Mouse (Mus musculus) thymus, postnatal 4 days (tissue): ENCODE data around the gene Gm10974.

Experiments
- DNase-seq: peaks from one replicate; pipeline ENCODE4 v3.0.0; 2021

Gene Gm10974

DNA sequence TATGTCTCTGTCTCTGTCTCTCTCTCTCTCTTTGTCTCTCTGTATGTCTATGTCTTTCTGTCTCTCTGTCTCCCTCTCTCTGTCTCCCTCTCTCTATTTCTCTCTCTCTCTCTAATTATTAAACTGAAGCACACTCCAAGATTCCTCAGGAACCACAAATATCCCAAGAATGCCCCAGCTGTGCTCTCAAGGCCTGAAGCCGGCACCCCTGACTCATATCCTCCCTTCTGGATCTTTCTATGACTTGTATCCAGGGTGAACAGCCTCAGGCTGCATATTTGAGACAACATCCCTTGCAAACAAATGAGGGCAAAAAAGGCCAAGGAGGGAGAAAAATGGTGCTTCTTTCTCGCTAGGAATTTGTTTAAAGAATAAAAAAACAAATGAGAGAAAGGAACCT lies at the start of gene Gm10974:
Gene Gm10974, plus strand, starts transcription at position 2 of the 400 bp plus-strand sequence.
- DNase-seq, result no peak

DNA sequence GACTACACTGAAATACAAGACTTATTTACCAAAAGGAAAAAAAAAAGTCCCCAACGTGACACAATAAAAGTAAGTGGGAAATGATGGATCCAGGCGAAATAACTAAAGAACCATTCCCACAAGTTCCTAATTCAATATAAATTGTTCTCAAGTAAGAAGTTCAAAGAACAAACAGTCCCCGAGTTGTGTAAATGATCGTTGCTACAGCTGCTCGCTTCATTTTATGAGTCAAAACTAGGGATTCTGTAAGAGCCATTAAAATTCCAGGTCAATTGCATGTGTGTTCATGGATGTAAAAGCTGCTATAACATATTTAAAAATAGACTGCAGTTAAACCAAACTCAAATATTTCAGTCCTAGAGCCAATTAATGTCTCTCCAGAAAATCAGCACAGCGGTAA lies 47.6 kb upstream of the Gm10974 start:
- no peak for DNase-seq

DNA sequence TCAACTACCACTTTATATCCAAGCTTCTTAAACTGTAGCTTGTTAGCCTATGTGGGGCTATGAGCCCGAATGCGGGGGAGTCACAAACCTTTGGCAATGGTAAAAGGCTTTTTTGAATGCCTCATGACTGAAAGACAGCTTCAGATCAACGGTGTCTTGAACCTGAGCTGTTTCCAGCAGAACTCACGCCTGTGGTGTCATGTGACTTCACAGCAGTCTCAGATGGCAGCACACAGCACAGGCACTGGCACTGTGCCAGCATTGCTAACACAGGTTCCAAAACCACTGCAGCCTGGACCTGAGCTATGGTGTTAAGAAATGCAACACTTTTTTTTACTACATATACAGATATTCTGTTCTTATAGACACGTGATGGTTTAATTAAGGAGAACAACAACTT lies 44.7 kb upstream of the Gm10974 start:
- DNase-seq, result peak; percentile 23

DNA sequence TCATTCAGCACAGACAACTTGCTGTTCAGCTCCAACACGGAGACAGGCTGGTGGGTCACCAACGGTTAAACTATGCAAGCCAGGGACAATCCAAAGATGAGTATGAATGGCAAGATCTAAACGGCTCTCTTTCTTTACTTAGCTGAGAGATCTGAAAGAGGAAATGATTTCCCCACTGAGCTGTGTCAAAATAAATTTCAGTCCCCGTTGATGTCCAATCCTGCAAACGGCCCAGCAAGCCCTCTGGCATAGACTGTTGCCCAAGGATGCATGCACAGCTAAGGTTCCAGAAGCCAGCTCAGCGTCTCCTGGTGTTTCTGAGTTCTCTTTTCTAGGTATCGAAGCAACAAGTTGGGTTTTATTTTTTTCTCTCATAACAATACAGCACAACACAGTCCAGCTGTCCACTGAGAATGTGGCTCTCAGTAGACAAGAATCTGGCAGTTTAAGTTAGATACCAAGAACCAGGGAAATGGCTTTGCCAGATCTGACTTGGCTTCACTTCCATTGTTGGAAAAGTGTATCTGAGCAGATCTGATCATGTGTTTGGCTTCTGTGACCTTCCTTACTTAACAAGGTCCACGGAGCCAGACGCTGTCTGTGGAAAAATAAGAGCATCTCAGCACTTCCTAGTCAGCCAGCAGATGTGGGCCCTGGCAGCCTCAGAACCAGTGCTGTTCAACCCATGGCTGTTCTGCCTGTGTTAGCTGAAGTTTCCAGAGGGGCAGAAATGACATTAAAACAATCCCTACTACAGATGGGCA lies 42.3 kb upstream of the Gm10974 start:
- no peak for DNase-seq

DNA sequence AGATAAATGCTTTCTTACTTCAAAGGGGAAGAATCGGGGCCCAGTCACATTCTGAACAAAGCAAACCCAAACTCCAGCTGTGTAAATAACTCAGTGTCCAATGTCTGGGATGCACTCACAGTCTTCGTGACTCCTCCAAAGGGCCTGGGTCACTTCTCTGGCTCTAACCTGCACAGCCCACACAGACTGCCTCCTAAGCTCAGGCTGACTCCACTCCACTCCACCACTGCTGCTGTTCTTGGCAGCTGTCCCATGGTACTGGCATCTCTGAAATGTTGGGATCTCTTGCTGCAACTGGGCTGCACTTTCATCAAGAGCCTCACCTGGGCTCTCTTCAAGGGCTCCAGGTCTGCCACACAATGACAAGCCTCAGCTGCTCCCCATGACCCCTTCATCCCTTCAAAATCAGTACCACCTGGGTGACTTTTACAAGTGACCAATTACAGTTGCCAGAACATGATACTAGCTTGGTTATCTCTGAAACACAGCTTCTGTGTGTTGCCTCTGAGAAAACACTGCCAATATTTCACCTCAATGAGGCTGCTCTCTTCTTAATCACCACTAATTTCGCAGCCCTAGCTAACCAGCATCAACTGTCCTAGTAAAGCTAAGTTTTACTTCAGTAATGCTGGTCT lies 40.2 kb upstream of the Gm10974 start:
- DNase-seq, result no peak

DNA sequence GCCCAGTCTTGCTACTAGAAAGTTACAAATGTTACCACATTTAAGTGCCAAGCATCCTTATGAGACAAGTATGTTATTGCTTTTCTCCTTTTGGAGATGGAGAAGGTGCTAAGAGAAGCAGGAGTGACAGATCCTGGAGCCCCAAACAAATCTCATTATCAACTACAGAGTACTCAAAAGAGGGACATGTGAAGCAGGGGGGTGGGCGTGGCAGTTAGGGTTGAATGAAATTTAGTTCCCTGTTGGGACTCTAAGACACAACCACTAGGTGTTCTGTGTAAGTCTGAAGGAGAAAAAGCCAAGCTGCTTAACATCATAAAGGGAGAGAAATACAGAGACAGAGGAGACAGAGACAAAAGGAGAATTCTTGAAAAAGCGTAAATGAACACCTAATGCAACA lies 38.2 kb upstream of the Gm10974 start:
- no peak for DNase-seq

DNA sequence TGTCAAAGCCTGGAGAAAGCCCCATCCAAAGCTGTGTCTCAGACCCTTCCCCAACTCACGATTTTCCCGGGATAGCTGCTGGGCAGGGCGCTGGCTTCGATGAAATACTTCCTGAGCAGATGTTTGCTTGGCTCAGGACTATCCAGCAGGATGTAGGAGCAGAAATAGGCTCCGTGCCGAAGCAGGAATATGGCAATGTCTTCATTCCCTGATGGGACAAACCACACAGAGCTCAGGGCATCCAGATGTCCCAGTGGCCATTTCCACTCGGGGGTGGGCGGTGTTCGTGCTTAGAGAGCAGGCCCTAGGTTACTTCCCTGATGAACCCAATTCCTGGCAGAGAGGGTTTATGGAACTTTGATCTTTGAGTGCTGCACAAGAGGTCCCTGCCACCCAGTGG lies 35.1 kb upstream of the Gm10974 start:
- DNase-seq, result no peak

DNA sequence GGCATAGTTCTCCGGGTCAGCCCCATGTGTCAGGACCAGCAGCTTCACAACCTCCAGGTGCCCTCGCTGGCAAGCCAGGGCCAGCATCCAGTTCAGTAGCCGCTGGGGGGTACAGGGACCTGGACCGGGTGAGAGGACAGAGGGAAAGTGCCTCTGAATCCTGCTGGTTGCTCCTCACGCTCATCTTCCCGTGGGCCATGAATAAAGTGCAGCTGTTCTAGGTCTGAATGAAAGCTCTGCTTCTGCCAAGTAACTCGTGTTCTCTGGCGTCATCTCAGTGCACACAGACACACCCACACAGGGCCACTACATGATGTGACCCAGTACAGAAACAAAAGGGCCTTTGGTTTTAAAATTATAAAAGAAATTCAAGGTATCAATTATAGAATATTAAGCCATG lies 33.4 kb upstream of the Gm10974 start:
- no peak for DNase-seq

DNA sequence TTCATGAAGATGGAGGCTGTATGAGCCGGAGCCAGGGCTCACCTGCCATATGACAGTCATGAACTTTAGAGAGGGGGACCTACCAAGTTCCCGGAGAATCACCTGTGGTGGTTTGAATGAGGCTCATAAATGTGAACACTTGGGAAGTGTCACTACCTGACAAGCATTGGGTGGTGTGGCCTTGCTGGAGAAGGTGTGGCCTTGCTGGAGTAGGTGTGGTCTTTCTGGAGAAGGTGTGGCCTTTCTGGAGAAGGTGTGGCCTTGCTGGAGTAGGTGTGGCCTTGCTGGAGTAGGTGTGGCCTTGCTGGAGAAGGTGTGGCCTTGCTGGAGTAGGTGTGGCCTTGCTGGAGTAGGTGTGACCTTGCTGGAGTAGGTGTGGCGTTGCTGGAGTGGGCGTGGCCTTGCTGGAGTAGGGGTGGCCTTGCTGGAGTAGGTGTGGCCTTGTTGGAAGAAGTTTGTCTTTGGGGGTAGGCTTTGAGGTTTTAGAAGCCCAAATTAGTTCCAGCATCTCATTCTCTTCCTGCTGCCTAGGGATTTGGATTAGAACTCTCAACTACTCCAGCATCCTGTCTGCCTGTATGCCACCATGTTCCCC lies 31.7 kb upstream of the Gm10974 start:
- DNase-seq, result no peak

DNA sequence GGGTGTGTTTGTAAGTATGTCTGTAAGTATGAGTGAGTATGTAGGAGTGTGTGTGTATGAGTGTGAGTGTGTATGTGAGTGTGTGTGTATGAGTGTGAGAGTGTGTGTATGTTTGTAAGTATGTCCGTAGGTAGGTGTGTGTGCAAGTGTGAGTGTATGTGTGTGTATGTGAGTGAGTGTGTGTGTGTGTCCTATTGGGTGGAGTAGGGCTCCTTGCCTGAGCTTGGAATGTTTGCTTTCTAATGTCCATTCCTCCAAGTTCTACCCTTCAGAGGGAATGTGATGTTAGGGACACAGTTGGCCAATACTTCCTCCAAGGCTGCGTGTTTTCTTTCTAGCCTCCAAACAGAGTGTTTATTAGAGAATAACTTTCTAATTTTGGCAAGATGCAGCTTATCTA lies 28.8 kb upstream of the Gm10974 start:
- no peak for DNase-seq

DNA sequence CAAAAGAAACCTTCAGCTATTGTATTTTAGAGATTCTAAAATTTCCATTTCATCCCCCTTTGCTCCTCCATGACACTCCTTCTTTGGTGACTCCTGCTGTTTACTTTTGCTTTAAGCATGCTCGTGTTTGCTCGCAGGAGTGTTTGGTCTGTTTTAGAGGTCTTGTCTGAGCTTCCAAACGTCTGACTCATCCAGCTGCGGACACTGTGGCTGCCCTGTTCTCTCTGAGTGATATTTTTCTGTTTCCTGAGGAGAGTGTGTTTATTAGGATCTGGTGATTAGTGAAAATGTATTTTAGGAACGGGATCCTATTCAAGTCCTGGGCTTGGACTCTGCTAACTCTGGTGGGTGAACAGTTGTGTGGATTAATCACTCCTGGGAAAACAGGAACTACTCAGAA lies 26.1 kb upstream of the Gm10974 start:
- DNase-seq, result no peak

DNA sequence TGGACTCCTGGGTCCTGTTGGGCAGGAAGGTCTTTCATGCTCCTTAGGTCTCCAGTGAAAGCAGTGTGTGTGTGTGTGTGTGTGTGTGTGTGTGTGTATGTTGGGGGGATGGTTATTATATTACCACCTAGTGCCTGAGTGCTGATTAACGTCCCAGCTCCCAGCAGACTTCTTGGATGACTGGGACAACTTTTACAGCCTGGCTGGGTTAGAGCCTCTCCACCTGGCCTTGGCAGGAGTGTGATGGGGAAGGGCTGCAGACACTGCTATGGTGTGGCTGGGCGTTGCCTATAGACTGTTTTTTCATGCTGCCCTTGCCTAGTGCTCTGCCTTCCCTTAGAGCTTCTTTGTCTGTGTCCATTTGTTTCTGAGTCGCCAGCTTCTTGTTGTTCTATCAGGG lies 25.7 kb upstream of the Gm10974 start:
- DNase-seq, result no peak

DNA sequence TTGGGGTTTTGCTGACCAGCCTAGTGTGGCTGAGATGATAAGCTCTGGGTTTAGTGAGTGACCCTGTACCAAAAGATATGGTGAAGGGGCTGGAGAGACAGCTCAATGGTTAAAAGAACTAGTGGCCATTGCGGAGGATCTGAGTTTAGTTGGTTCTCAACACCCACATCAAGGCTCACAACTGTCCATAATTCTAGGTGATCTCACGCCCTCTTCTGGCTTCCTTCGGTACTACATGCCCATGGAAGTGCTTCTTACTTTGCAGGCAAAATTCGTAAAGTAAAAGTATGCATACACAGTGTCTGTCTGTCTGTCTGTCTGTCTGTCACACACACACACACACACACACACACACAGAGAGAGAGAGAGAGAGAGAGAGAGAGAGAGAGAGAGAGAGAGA lies 23.4 kb upstream of the Gm10974 start:
- peak; percentile 58 for DNase-seq

DNA sequence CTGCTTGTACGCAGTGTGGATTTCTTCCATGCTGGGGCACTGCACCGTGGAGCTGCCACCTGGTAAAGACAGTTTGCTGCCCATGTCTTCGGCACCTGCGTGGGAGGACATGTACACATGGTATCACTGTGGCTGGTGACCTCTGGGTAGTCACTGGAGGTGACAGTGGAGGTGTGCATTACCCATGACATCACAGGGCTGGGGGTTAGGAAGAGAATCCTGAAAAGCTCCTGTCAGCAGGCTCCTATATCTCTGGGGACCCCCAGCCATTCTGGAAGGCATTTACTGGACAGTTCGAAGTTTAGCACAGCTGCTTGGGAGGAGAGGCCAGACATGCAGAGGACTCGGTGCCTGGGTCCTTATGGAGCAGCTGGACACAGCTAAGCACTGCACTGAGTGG lies 22.9 kb upstream of the Gm10974 start:
- no peak for DNase-seq

DNA sequence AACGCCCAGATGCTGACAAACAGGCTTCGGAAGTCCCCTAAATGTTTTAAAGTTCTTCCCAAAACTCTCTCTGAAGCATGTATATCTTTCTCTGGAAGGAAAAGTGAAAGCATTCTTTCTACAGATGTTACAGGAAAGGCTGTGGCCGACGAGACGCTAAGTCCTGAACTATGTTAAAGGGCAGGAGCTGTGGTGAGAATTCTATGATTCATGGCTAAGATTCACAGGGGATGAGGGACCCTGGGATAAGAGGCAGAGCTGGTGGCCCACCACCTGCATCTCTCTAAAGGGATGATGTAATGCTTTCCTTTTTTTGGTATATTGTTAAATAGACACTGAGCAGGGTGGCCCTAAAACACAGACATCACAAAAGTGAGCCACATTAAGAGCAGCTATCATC lies 22.4 kb upstream of the Gm10974 start:
- DNase-seq, result no peak

DNA sequence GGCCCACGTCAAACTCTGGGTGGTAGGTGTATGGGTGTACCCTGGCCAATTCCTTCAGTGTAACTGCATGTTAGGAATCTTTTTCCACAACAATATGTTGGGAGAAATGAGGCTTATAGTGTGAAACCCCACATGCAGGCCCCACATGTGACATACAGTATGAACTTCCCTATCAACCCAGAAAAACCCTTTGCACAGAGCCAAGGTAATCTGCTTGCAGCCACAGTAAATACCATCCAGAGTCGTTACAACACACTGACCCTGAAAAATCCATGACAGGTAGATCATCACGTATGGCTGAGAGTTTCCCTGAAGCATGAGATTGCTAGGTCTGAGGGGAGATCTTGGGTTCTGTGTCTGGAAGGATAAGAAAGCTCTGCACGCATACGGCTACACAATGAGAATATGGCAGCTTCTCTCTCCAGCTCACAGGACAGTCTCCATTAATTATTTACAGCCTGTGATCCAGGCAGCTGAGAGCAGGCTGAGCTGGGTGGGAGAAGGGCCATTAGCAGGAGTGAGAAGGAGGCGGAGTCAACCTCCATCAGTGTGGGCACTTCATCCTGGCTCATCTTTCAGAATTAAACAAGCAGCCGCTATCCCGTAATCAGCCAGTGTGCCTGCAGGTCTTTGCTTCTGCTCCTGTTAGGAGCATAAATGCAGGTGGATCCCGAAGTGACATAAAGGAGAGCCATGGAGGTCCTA lies 18.6 kb upstream of the Gm10974 start:
- DNase-seq, result no peak

DNA sequence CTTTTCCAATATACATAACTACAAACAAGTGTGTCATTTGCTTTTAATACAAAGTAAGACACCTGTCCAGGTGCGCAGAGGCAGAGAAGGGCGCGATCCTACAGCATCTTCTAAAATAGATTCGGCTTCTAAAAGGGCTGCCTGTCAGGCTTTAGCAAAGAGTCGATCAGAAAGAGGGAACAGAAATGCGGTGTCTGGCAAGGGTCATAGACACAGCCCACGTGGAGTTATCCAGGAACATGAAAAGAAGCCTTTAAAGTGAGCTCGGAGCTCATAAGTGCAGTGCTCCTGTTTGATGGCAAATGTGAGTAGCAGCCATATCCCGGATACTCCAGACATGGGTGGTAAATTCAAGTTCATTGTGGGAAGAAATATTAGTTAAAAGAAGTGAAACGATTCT lies 17.1 kb upstream of the Gm10974 start:
- no peak for DNase-seq

DNA sequence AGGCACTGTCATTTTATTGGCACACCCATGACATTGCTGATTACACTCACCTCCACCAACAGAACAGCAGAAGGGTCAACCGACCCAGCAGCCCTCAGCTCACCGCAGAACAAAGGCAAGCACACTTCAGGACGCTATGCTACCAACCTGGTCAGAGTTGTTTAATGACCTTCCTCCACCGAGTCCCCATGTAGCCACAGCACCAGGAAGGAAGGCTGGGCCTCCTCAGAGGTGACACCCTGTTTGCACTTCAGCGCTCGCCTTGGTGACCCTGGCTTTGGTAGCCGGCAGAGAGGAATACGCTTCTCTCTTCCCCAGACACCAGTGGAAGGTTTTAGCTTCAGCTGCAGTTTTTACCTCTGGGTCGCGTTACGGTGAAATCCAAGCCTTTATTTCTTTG lies 16.0 kb upstream of the Gm10974 start:
- DNase-seq, result no peak

DNA sequence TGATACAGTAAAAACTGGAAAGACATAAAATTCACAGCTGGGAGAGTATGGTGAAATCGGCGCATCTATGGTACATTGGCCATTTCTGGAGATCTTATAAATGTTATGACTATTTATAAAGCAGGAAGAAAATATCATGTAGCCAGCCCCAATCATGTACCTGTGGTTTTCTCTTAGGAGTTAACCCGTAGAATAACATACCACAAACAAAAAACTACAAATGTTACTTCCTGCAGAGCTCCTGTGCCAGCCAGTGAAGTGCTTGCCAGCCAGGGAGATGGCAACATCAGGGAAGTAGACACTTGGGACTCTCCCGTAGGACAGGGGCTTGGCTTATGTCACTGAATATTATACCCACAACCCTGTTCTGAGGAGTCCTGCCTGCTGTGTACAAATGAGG lies 14.6 kb upstream of the Gm10974 start:
- no peak for DNase-seq

DNA sequence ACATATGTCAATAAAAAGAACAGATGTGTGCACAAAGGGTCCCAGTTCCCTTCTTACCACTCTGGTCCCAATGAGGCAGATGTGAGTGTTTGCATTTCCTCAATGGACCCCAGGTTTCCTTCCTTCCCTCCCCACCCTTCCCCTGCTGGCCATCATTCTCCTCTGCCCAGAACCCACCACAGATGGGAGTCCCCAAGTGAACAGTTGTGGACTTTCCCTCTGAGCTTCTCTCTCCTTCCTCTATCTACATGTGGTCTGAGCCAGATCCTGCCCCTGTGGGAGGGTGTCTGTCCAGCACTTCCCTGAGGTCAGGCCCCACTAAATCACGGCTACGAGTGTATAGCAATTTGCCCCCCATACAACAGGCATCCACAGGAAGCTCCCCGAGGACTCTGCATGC lies 10.8 kb upstream of the Gm10974 start:
- DNase-seq, result no peak

DNA sequence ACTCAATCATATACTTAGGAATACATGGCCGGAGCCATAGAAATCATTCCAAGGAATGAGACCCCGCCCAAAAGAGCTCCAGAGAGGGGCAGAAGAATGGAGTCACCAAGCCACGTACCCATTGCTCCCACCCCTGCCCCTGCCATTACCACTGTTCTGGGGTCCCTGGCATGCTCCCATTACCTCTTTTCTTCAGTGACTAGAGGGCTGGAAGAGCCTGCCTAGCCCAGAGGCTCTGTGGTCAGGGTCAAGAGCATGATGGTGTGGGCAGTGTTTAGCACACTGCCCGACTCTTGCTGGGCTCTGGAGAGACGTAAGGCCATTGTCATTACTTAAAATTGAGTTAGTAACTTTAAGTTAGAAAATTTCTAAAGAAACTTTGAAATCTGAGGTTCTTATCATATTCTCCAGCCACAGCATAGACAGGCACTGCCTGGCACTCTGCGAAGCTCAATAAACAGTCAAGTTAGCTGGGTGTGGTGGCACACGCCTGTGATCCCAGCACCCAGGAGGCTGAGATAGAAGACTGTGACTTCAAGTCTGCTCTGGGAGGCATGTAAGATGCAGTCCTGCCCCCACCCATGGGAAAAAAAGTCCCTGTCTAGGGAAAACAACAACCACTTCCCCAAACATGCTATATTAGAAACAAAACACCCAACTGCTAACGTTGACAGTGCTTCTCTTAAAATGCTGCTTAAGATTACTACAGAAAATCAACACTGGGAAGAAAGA lies 9.7 kb upstream of the Gm10974 start:
- DNase-seq, result no peak

DNA sequence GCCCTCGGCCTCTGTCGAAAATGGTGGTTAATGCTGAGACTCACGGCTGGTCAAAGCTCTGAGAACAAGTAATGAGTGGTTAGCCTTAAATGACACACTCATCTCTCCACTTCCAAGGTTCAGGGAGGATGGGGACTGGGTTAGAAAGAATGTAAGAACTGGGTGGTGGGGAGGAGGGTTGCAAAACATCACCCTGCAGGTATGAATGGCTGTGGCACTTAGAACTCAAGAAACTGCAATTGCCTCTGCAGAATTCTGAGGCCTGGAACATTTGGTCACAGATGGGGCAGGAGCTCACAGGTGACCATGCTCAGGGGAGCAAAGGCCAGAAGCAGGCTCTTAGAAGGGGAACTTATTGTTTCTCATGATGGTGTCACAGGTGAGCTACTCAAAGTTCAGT lies 7.2 kb upstream of the Gm10974 start:
- no peak for DNase-seq

DNA sequence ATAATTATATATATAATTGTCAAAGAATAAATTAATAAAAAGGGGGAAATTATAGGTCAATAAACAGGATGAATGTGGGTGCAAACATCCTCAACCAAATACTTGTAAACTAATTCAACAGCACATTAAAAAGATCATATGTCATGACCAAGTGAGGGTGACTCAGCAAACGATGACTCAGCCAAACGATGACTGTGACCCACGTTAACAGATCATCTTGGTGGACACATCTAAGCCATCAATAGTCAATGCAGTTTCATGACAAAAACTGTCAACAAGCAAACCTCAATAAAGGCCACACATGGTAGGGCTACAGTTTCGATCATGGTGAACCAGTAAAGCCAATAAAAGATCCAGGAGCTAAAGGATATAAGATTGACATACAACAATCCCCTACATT lies 6.7 kb upstream of the Gm10974 start:
- DNase-seq, result no peak
